Mouse (Mus musculus) cortical plate, adult 2 months (tissue): ENCODE measurements around the gene T2. TPM values are rescaled to one million over a fixed set of nuclear protein-coding genes. Genes with fewer than 3 reads are reported as not detected.

Experiments
- H3K27ac ChIP-seq: fragments of 200-500 bp; 2 replicates; pipeline ENCODE4 v1.5.1; 2012; ENCODE audit warnings: low read length, control low read depth, inconsistent platforms; ENCODE audit not compliant: insufficient read depth
- H3K4me1 ChIP-seq: fragments of 200-500 bp; 2 replicates; pipeline ENCODE4 v1.6.1; 2011; ENCODE audit warnings: low read length; ENCODE audit not compliant: control insufficient read depth, insufficient read depth
- H3K4me3 ChIP-seq: fragments of 200-500 bp; 2 replicates; pipeline ENCODE4 v1.5.1; 2011; ENCODE audit warnings: mild to moderate bottlenecking, low read length, control low read depth; ENCODE audit not compliant: insufficient read depth
- CTCF ChIP-seq: fragments of 200-500 bp; IDR thresholded peaks from 2 replicates; pipeline ENCODE4 v1.5.1; 2011; ENCODE audit warnings: mild to moderate bottlenecking, control low read depth, low read length; ENCODE audit not compliant: insufficient read depth; ENCODE audit errors: extremely low read depth
- POLR2A ChIP-seq: fragments of 200-500 bp; IDR thresholded peaks from 2 replicates; pipeline ENCODE4 v1.6.1; 2011; ENCODE audit warnings: mild to moderate bottlenecking, low read length, control low read depth; ENCODE audit not compliant: insufficient read depth; ENCODE audit errors: extremely low read depth
- polyA plus RNA-seq: library from polyadenylated mRNA; depleted of rRNA; stranded (reverse); fragments of >200 nt; gene quantifications from 2 replicates; pipeline ENCODE4 v1.2.3, GENCODE M21; 2012

Gene T2
- polyA plus RNA-seq, 1 experiment = 1.2 TPM

GRCm38 (mm10) chr17:8433121-8433977, 77.6 kb downstream of the T2 start:
- no peak overlapping the region for H3K4me3 ChIP-seq
- no peak for TF ChIP-seq POLR2A
- TF ChIP-seq CTCF = no peak
- H3K4me1 ChIP-seq = no peaks in the 10 kb centered on the region; the same call in 1 of the 2 replicates
- H3K27ac ChIP-seq = no peak overlapping the region

GRCm38 (mm10) chr17:8433978-8434960, 78.5 kb downstream of the T2 start, which contains the start of gene T:
T (plus strand) TSS chr17:8434423.
- Histone ChIP-seq H3K4me3 (no peak within 1 kb of the TSS), H3K4me1 (no peaks in the 10 kb centered on the region; the same call in 1 of the 2 replicates), H3K27ac (no peak within 1 kb of the TSS)
- TF ChIP-seq POLR2A (no peak), CTCF (no peak)

GRCm38 (mm10) chr17:8436184-8436583, 80.4 kb downstream of the T2 start:
- Histone ChIP-seq H3K4me1 (no peaks in the 10 kb centered on the region; the same call in 1 of the 2 replicates), H3K4me3 (no peak overlapping the region)
- TF ChIP-seq POLR2A = no peak
- TF ChIP-seq CTCF = no peak

GRCm38 (mm10) chr17:8444062-8444461, 88.3 kb downstream of the T2 start:
- no peak overlapping the region for H3K4me3 ChIP-seq
- TF ChIP-seq CTCF (peak; percentile 26; the same call in 1 of the 2 replicates), POLR2A (no peak)
- H3K27ac ChIP-seq = no peak overlapping the region
- H3K4me1 ChIP-seq = no peaks in the 10 kb centered on the region

More at GRCm38 (mm10) chr17:8436184-8436583, 80.4 kb downstream of the T2 start:
- H3K27ac ChIP-seq = no peak overlapping the region

GRCm38 (mm10) chr17:8447676-8448192, 91.9 kb downstream of the T2 start:
- TF ChIP-seq CTCF (no peak), POLR2A (no peak)
- no peak overlapping the region for H3K4me3 ChIP-seq
- no peak overlapping the region for H3K27ac ChIP-seq
- H3K4me1 ChIP-seq = no peaks in the 10 kb centered on the region

- TF ChIP-seq CTCF = peak; percentile 19; the same call in 1 of the 2 replicates
- TF ChIP-seq POLR2A = no peak
These were observed 92.5 kb downstream of the T2 start for GRCm38 (mm10) chr17:8448324-8448723.

GRCm38 (mm10) chr17:8455196-8455595, 99.4 kb downstream of the T2 start:
- H3K4me1 ChIP-seq = no peaks in the 10 kb centered on the region
- TF ChIP-seq CTCF (no peak), POLR2A (no peak)
- H3K4me3 ChIP-seq = no peak overlapping the region
- no peak overlapping the region for H3K27ac ChIP-seq

More at GRCm38 (mm10) chr17:8448324-8448723, 92.5 kb downstream of the T2 start:
- no peak overlapping the region for H3K27ac ChIP-seq
- H3K4me3 ChIP-seq = no peak overlapping the region
- H3K4me1 ChIP-seq = no peaks in the 10 kb centered on the region

- Histone ChIP-seq H3K4me3 (no peak overlapping the region), H3K27ac (no peak overlapping the region), H3K4me1 (no peaks in the 10 kb centered on the region)
- TF ChIP-seq POLR2A = no peak
- TF ChIP-seq CTCF = no peak
These were observed 99.8 kb downstream of the T2 start for GRCm38 (mm10) chr17:8455601-8456000.

GRCm38 (mm10) chr17:8456856-8457460, 101.2 kb downstream of the T2 start:
- no peak overlapping the region for H3K27ac ChIP-seq
- no peak overlapping the region for H3K4me3 ChIP-seq
- TF ChIP-seq POLR2A (no peak), CTCF (no peak)

More at GRCm38 (mm10) chr17:8456856-8457460, 101.2 kb downstream of the T2 start:
- H3K4me1 ChIP-seq = no peaks in the 10 kb centered on the region
